Mouse (Mus musculus) kidney, embryonic 15.5 days (tissue): ENCODE measurements around the gene Nupl1. TPM values are rescaled to one million over a fixed set of nuclear protein-coding genes. Genes with fewer than 3 reads are reported as not detected.
A peak's percentile ranks its signal among the peaks of the same experiment; 100 is the strongest.

Experiments used
- ATAC-seq: fragments of 200-750 bp; cut with Nextera tagmentation; replicated peaks from 2 replicates; pipeline ENCODE4 v1.8.0; 2017; ENCODE audit warnings: moderate TSS enrichment; ENCODE audit not compliant: low FRiP score
- H3K27ac ChIP-seq: fragments of 300-500 bp; sonication (generic); 2 replicates; pipeline ENCODE4 v1.5.1; 2015; ENCODE audit warnings: mild to moderate bottlenecking, inconsistent platforms
- H3K27me3 ChIP-seq: fragments of 300-500 bp; sonication (generic); 2 replicates; pipeline ENCODE4 v1.6.1; 2015; ENCODE audit warnings: inconsistent platforms
- H3K36me3 ChIP-seq: fragments of 300-500 bp; sonication (generic); 2 replicates; pipeline ENCODE4 v1.6.1; 2015; ENCODE audit warnings: inconsistent platforms
- H3K4me1 ChIP-seq: fragments of 300-500 bp; sonication (generic); 2 replicates; pipeline ENCODE4 v1.6.1; 2015; ENCODE audit warnings: inconsistent platforms
- H3K4me2 ChIP-seq: fragments of 300-500 bp; sonication (generic); 2 replicates; pipeline ENCODE4 v1.6.1; 2015; ENCODE audit warnings: moderate library complexity, mild to moderate bottlenecking, inconsistent platforms
- H3K4me3 ChIP-seq: fragments of 300-500 bp; sonication (generic); replicated peaks from 2 replicates; pipeline ENCODE4 v1.5.1; 2015; ENCODE audit warnings: mild to moderate bottlenecking, inconsistent platforms
- H3K9ac ChIP-seq: fragments of 300-500 bp; sonication (generic); 2 replicates; pipeline ENCODE4 v1.6.1; 2015; ENCODE audit warnings: mild to moderate bottlenecking, inconsistent platforms
- H3K9me3 ChIP-seq: fragments of 300-500 bp; sonication (generic); replicated peaks from 2 replicates; pipeline ENCODE4 v1.6.1; 2016; ENCODE audit warnings: inconsistent platforms
- WGBS: fragments of 180-500 bp; shearing (Covaris S2); methylation state at CpG from one replicate; pipeline ENCODE4 v1.1.7; 2015; ENCODE audit warnings: mixed read lengths; 5-methylcytosine and 5-hydroxymethylcytosine counted together
- polyA plus RNA-seq: library from polyadenylated mRNA; unstranded; fragments of >200 nt; fragmentation: Nextera tagmentation; extraction: Ambion mirVana; gene quantifications from 2 replicates; pipeline ENCODE4 v1.2.1, GENCODE M21; 2015

Nupl1 gene
- polyA plus RNA-seq, 1 experiment from 2014 or later, result not detected

DNA sequence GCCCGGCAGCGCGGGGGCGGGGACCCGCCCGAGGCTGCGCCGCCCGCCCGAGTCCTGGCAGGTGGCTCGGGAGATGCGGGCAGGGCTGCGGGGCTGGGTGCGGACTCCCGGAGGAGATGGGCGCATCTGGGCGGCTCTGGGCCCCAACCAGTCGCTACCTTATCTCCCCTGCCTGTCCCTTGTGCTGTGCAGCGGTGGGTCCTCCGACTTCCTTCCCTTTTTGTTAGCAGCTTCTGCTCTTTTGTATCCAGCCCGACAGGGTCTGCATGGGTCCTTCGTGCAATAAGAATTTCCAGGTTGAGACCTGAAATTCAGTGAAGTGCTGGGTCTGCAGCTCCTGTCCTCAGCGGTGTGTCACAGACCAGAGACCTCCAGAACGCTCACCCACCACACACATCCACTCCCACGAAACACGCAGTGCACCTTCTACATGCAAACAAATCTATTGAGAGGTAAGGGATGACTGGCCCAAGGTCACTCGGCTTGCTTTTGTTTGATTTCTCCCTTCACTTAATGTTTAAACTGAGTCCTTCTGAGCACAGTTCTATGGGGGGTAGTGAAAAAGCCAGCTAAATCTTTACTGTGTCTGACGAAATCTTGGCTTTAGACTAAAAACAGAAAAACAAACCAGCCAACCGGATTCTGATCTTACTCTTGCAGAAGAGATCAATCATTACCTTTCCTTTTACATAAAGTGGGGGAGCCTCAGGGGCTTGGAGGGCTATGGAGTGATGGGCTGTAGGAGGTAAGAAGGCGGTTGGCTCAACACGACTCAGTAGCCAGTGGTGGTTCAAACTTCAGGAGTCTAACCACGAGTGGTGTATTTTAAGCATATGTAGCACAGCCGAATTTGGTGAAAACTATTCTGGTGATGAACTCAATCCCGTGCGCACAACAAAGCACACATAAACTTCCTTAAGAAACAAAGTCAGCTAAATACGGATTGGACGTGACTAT is 73.3 kb downstream of the Nupl1 start:
- Histone ChIP-seq H3K36me3 (no peaks in the 10 kb centered on the region), H3K27ac (no peak overlapping the region), H3K9me3 (no peaks in the 10 kb centered on the region), H3K4me2 (peak overlapping the region; percentile 99), H3K9ac (peak overlapping the region; percentile 64), H3K4me1 (peaks cover 13% of the 10 kb centered on the region), H3K27me3 (peaks cover 53% of the 10 kb centered on the region), H3K4me3 (peak overlapping the region; percentile 76)
- WGBS, result 20% methylated on average over 35 of the region's 37 CpGs
- peak; percentile 43 for ATAC-seq

DNA sequence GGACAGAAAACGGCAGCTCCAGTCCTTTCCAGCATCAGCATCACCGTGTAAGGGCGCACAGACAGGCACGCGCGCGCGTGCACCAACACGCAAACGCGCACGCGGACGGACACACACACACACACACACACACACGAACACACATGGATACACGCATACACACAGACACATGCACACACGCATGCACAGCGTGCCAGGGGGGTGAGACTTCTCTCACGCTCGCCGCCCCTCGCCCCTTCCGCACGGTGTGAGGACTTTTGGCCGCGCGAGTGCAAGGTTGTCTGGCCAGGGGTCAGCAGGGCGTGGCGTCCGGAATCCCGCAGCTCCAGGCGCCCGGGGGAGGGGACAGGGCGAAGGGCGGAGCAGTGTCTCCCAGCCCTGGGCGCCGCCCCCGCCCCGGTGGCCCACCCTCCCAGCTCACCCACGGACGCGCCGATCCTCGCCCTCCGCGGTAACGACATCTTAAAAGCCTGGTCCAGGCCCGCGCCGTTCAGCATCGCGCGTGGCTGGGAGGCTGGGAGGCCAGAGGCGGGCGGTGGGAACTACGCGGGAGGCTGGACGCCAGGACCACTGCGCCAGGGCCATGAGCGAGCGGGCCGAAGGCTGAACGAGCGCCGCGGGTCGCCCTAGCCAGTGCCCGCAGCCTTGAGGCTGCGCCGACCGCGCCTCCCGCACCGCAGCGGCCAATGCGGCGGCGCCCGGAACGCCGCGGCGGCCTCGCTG is 74.2 kb downstream of the Nupl1 start:
- Histone ChIP-seq H3K4me2 (peak overlapping the region; percentile 99), H3K27me3 (peaks cover 61% of the 10 kb centered on the region), H3K4me1 (peaks cover 13% of the 10 kb centered on the region), H3K36me3 (no peaks in the 10 kb centered on the region), H3K4me3 (peak overlapping the region; percentile 76), H3K9me3 (no peaks in the 10 kb centered on the region), H3K27ac (no peak overlapping the region), H3K9ac (peak overlapping the region; percentile 64)
- WGBS, result under 1% methylated on average over 71 of the region's 84 CpGs
- peak; percentile 76 for ATAC-seq

DNA sequence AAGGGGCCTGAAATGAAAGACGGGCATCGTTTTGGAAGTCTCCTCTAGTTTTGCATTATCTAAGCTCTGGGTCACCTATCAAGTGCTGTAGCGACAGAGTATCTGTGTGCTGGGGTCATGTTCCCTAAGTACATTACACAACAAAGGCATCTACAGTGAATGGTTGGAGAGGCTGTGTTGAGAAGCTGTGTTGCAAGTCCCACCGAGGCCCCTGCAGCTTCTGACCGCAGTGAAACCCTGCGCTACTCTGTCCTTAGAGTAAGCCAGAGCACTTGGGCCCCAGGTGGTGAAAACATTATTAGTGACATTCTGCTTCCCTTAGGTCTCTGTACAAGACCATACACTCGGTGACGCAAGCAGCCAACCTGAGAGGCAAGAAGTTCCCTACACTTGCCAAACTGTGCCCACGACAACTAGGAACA is 74.8 kb downstream of the Nupl1 start:
- H3K9ac ChIP-seq, result peak overlapping the region; percentile 64; the same call in 1 of the 2 replicates
- H3K27me3 ChIP-seq, result peaks cover 65% of the 10 kb centered on the region
- WGBS, result 34% methylated on average over 9 of the region's 9 CpGs
- H3K9me3 ChIP-seq, result no peaks in the 10 kb centered on the region
- no peak overlapping the region for H3K27ac ChIP-seq
- peaks cover 13% of the 10 kb centered on the region for H3K4me1 ChIP-seq
- H3K36me3 ChIP-seq, result no peaks in the 10 kb centered on the region
- H3K4me3 ChIP-seq, result peak overlapping the region; percentile 76
- no peak for ATAC-seq
- H3K4me2 ChIP-seq, result peak overlapping the region; percentile 99

DNA sequence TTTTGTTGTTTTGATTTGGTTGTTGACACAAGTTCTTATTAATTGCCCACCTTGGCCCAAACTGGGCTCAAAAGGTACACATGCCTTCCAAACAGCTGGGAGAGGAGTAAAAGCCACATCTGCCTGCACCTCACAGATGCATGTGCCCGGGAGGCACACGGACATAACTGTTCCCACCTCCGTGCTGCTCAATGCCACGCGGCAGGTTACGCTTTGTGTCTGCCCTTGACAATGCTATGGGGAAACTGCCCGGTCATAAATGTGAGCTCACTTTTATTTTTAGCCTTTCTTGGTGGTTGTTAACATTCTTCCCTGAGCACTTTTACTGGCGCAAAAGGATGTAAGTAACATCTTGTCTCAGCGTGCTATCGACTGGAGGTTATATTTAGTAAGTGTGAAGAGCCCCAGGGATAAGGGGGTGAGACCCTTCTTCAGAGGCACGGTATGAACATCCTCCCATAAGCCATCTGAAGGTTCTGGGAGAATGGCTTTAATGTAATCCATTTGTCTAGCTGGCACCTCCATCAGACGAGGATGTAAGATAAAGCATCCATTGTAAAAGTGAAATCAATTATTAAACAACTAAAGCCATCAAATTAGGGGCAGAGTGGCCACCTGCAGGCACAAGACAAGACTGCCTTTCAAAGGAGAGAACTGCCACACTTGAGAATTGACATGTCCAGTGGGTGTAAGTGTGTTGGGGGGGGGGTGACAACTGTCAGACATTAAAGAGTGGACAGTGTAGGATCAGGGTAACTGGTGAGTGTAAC is 78.8 kb downstream of the Nupl1 start:
- no peaks in the 10 kb centered on the region for H3K36me3 ChIP-seq
- peaks cover 5% of the 10 kb centered on the region; the same call in 1 of the 2 replicates for H3K4me1 ChIP-seq
- H3K9me3 ChIP-seq, result no peaks in the 10 kb centered on the region
- no peak overlapping the region for H3K4me3 ChIP-seq
- H3K27ac ChIP-seq, result no peak overlapping the region
- H3K4me2 ChIP-seq, result no peak overlapping the region
- no peak for ATAC-seq
- no peak overlapping the region for H3K9ac ChIP-seq
- WGBS, result 58% methylated on average over 12 of the region's 12 CpGs
- peaks cover 49% of the 10 kb centered on the region for H3K27me3 ChIP-seq

DNA sequence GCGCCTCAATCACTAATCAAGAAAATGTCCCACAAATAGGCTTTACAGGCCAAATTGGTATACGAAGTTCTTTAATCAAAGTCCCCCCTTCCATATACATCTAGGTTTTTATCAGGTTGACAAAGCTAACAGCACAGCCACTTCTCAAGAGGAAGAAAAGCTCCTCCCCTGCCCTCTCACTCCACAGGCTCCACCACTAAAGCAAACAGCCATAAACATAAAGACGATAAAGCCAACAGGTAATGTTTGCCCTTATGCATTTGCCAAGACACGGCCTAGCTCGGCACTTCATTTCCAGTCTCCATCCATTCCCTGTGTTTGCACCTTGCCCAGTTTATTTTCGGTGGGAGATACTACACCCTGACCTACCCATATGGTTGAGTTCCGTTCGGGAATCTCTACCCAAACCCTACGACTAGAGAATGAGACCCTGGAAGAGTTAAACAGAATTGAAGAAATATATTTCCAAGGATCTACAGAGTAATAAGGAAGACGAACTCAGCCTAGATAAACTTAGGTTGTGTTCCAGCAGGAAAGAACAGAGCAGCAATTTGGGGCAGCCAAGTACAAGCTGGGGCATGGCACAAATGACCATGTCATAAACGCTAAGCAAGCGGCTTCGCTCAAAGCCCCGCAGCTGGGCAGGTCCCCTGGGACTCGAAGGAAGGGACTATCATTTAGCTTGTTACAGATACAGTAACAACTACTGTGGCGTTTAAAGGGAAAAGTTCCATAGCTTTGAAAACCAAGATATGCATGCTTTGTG is 80.2 kb downstream of the Nupl1 start:
- H3K9me3 ChIP-seq, result no peaks in the 10 kb centered on the region
- no peak overlapping the region for H3K4me3 ChIP-seq
- H3K27me3 ChIP-seq, result peaks cover 36% of the 10 kb centered on the region
- 51% methylated on average over 16 of the region's 16 CpGs for WGBS
- no peaks in the 10 kb centered on the region for H3K4me1 ChIP-seq
- H3K9ac ChIP-seq, result no peak overlapping the region
- no peaks in the 10 kb centered on the region for H3K36me3 ChIP-seq
- ATAC-seq, result no peak
- H3K4me2 ChIP-seq, result no peak overlapping the region
- H3K27ac ChIP-seq, result no peak overlapping the region

DNA sequence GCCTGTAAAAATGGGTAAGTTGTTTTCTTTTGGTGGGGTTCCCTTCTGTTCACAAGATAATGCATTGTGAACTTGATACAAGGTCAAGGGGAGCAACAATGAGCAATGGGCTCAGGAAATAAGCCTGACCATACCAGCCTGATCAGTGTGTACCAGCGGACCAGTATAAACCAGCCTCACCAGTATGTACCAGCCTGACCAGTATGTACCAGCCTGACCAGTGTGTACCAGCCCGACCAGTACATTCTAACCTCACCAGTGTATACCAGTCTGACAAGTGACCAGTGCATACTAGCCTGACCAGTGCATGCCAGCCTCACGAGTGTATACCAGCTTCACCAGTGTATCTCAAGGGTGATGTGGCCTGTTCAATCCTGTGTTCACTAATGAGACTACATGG is 87.9 kb downstream of the Nupl1 start:
- Histone ChIP-seq H3K9me3 (no peaks in the 10 kb centered on the region), H3K4me1 (no peaks in the 10 kb centered on the region), H3K4me3 (no peak overlapping the region), H3K9ac (no peak overlapping the region), H3K4me2 (no peak overlapping the region), H3K36me3 (no peaks in the 10 kb centered on the region), H3K27me3 (no peaks in the 10 kb centered on the region), H3K27ac (no peak overlapping the region)
- no peak for ATAC-seq
- WGBS, result 88% methylated on average over 3 of the region's 3 CpGs

DNA sequence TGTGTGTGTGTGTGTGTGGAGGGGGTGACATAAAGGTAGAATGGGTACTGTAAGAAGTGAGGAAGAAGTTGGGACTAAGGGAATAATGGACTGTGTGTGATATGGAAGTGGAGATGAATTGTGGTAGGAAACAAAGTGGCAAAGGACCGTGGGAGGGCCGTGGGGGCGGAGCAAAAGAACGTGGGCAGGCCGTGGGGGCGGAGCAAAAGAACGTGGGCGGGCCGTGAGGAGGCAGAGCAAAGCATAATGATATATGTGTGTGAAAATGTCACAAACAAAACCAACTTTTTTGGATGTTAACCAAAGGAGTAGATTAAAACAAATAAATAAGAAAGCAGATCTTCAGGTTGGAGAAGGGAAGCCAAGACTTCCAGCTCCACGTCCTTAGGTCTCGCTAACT is 98.9 kb downstream of the Nupl1 start:
- Histone ChIP-seq H3K27ac (no peak overlapping the region), H3K9me3 (no peaks in the 10 kb centered on the region), H3K27me3 (no peaks in the 10 kb centered on the region), H3K36me3 (no peaks in the 10 kb centered on the region), H3K9ac (no peak overlapping the region), H3K4me1 (no peaks in the 10 kb centered on the region), H3K4me3 (no peak overlapping the region), H3K4me2 (no peak overlapping the region)
- ATAC-seq, result no peak
- WGBS, result 80% methylated on average over 11 of the region's 11 CpGs

DNA sequence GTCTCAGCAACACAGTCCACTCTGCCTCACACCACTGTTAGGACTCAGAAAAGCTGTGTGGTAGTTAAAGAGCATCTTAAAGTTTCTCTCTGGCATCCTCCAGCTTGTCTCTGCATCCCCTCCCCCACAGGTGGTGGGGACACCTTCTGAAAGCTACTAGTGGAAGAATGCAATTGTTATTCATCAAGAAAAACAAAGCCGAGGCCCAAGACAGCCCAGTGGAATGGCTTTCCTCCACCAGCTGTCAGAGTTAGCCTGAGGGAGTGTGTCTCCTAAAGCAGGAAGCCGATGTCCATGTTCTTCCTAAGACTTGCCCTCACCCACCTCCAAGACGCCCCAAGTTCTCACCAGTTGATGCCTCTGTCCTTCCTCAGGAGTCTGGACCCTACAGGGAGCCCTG is 102.3 kb downstream of the Nupl1 start:
- H3K27me3 ChIP-seq, result no peaks in the 10 kb centered on the region
- H3K36me3 ChIP-seq, result no peaks in the 10 kb centered on the region
- no peak overlapping the region for H3K4me2 ChIP-seq
- no peaks in the 10 kb centered on the region for H3K4me1 ChIP-seq
- no peak for ATAC-seq
- H3K9me3 ChIP-seq, result no peaks in the 10 kb centered on the region
- no peak overlapping the region for H3K4me3 ChIP-seq
- H3K27ac ChIP-seq, result no peak overlapping the region
- 55% methylated on average over 3 of the region's 3 CpGs for WGBS
- H3K9ac ChIP-seq, result no peak overlapping the region

DNA sequence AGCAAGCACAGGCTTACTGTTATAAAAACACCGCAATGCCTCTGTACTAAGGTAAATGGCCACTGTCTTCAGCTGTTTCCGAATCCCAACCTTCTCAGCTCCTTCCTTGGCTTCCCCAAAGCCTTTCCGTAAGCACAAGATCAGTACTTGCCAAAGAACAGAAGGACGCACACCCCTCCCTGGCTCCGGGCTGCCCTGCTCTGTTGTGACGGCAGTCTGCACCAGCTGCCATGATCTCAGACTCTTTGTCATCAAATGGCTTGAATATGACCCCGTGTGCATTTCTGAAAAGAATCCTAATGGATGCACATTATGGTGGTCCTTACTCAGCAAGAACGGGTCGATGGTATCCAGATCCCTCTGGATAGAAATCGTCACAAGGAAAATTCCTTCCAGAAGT is 108.0 kb downstream of the Nupl1 start:
- Histone ChIP-seq H3K4me1 (no peaks in the 10 kb centered on the region), H3K27me3 (no peaks in the 10 kb centered on the region), H3K9ac (no peak overlapping the region), H3K4me2 (no peak overlapping the region), H3K27ac (no peak overlapping the region), H3K4me3 (no peak overlapping the region), H3K9me3 (no peaks in the 10 kb centered on the region), H3K36me3 (no peaks in the 10 kb centered on the region)
- ATAC-seq, result no peak
- 86% methylated on average over 10 of the region's 10 CpGs for WGBS

DNA sequence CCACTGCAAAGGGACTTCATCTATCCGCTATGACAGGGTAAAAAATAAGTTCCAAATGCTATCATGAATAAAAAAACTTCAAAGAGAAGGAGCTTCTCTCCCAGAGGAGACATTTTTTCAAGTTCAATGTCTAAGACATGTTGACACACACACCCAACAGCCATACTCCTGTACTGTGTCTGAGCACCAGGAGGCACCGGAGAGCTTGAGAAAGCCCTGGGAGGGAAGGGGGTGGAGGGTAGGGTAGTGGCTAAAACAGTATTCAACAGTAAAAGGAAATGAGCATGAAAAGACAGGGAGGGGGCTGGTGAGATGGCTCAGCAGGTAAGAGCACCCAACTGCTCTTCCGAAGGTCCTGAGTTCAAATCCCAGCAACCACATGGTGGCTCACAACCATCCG is 112.9 kb downstream of the Nupl1 start:
- ATAC-seq, result no peak
- no peaks in the 10 kb centered on the region for H3K27me3 ChIP-seq
- no peaks in the 10 kb centered on the region for H3K36me3 ChIP-seq
- H3K9me3 ChIP-seq, result no peaks in the 10 kb centered on the region
- 93% methylated on average over 4 of the region's 4 CpGs for WGBS
- H3K9ac ChIP-seq, result no peak overlapping the region
- no peak overlapping the region for H3K4me2 ChIP-seq
- no peak overlapping the region for H3K4me3 ChIP-seq
- no peak overlapping the region for H3K27ac ChIP-seq
- H3K4me1 ChIP-seq, result peaks cover 3% of the 10 kb centered on the region; the same call in 1 of the 2 replicates

DNA sequence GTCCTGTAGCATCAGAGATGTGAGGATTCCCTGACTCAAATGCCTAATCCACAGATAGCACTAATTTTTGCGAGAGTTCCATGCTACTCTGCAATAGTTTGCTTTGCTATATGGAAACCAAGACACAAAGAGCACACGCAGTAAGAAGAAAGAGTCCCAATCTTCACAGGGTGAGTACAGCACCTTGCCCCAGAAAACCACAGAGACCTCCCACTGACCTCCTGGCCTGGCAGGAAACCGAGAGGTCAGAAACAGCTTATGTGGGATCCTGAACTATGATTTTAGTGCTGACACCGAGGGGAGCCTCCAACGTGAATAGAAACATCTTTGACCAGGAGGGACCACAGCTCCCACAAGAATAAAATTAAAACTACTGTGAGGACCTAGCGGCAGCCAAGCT is 113.4 kb downstream of the Nupl1 start:
- 70% methylated on average over 6 of the region's 6 CpGs for WGBS
- Histone ChIP-seq H3K9me3 (no peaks in the 10 kb centered on the region), H3K9ac (no peak overlapping the region), H3K4me2 (no peak overlapping the region), H3K4me3 (no peak overlapping the region), H3K27me3 (no peaks in the 10 kb centered on the region), H3K27ac (no peak overlapping the region), H3K36me3 (no peaks in the 10 kb centered on the region), H3K4me1 (peaks cover 3% of the 10 kb centered on the region; the same call in 1 of the 2 replicates)
- no peak for ATAC-seq
